Mouse (Mus musculus) left cerebral cortex, postnatal 10 days (tissue): ENCODE results near the gene Gm21964. TPM values are rescaled to one million over a fixed set of nuclear protein-coding genes. Genes with fewer than 3 reads are reported as not detected.

Source experiments
- DNase-seq, 2 experiments: peaks; one replicate each; pipeline ENCODE4 v3.0.0; 2021 to 2022; ENCODE audit warnings: low spot score in 2 of 2, mixed read lengths in 1 of 2; ENCODE audit errors: extremely low spot score in 1 of 2
- intact Hi-C: fragments of 180-260 bp; cut with DNase I; formaldehyde crosslinking; loops from one replicate; pipeline ENCODE4 v1.15.1; 2025
- total RNA-seq, 2 experiments: library from RNA; stranded (reverse); gene quantifications; 2 replicates each; pipeline ENCODE4 v1.2.3; 2021

Gm21964 gene
- not detected for total RNA-seq

DNA sequence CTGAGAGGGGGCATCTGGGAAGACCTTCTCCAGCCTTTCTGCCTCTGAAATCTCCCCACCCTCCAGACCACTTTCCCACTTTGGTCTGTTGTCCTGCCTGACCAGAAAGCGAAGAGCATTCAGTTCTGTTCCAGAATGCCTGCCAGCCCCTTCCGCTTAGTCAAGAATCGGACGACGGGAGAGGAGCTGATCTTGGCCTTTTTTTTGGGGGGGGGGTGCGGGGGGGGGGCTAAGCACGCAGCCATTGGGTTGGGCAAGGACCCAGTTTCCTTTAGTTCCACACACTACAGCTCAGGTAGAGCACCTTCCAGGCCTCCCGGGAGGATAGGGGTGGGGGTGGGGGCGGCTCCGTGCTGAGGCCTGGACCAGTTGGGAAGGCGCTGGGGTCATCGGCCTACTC, at the start of gene Gm21964:
Gene Gm21964, plus strand, starts transcription at position 301 of the 400 bp plus-strand sequence.
- intact Hi-C loops, result no loop called here
- no peak for DNase-seq

DNA sequence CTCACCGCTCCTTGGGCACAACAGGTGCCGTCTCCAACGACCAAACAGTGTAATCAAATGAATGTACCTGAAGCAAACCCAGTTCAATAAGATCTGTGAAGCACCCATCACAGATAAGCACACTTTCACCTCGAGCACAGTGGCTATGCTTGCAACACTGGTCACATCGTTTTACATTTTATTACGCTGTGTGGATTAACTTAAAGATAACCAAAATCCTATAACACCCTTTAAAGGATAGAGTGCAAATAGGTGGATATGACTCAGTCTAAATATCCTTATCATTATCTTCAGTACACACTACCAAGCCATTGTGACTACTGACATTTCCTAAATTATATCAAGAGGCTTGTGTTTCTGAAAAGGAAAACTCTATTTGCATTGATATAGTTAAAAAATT, 49.8 kb upstream of the Gm21964 start:
- intact Hi-C loops, result no loop called here
- no peak for DNase-seq

DNA sequence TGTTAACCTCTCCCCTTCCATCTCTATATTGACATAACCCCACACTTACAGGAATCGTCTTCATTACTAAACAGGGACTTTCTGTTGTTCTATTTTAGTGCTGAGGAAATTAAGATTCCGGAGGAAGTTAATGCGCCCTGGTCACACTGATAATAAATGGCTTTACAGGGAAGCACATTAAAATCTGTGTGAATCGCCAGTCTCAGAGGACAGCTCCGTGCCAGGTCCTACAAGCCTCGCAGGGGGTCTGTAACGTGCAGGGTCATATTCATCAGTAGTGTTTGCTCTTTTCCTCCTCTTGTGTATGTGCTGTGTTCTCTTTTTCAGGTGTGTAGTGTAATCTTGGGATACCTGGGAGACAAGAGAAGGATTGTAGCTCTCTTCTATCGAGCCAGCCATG, 42.8 kb upstream of the Gm21964 start:
- intact Hi-C loops, result no loop called here

DNA sequence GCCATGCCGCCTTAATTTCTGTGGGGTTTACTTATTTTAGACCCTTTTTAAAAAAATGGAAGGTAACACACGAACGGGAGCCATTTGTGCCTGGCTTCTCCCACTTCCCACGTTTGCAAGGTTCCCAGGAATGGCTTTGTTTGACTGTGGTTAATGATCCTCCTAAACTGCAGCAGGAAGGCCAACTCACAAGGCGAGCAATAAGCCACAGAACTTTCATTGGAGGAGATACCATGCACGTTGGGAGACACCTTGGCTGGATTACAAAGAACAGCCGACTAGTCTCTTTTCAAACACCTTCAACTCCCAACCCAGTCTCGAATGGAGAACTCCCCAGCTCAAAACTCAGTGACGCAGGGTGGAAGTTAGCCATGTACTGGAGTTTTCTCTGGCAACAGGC, 36.8 kb upstream of the Gm21964 start:
- DNase-seq, result no peak
- intact Hi-C loops, result no loop called here

More for the DNA sequence above, 42.8 kb upstream of the Gm21964 start:
- DNase-seq, result no peak

GRCm38 (mm10) chr8:110064606-110065365, 36.2 kb upstream of the Gm21964 start:
- DNase-seq, result no peak
- intact Hi-C loops, result no loop called here

DNA sequence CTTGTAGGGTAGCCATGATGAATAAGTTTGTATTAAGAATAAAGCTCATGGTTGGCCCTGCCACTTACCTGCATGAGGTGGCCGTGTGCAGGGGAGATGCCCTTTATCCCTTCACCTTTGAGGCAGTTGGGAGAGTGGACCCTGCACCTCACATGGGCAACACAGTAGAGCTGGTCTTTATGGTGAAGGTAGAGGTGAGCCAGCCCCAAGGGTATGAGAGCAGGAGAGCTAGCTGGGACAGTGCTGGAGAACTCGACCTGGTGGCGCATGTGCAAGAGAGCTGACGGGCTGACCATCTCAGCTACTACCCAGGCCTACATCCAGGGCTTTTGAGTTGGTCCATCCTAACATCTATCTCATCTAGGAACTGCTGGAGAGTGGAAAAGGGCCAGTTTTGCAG, 35.3 kb upstream of the Gm21964 start:
- intact Hi-C loops, result no loop called here
- no peak for DNase-seq

DNA sequence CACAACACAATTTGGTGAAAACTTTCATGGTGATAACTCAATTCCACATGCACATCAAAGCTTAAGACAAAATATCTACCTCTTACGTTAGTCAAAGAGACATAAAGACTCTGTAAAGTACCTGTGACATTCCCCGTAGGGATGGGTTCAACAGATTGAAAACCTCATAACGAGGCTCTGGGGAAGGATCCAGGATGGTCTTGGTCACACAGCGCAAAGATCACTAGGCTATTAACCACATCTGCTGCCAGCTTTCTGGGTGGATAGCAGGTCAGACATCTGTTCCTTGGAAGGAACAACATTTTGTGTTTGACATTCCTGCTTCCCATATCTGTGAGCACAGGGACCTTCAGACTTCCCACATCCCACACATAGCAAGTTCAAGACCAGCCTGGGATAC, 31.3 kb upstream of the Gm21964 start:
- intact Hi-C loops, result loop anchor here (5.0 kb wide), 1 partner anchor 57 kb away; no protein-coding TSS in a partner anchor
- DNase-seq, result no peak

DNA sequence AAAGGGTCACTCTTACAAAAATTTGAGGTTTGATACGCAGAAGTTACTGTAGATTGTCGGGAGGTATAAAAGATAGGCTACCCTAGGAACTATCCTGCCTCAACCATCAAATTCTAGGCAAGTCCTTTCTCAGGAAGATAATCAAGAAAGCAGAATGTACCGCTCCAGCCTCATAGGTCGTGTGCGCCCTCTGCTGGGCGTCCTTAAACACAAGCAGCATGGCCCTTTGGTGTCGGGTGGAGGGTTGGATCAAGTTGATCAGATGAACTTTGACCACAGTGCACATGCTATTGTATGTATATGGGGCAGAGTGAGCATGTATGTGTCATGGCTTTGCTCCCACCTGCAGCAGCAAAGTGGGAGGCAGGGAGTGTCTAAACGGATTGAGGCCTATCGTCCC, 29.4 kb upstream of the Gm21964 start:
- DNase-seq, result peak; percentile 45 to 60
- intact Hi-C loops, result loop anchor here (1.0 to 5.0 kb wide), 2 partner anchors 59 to 100 kb away; no protein-coding TSS in a partner anchor

- intact Hi-C loops, result loop anchor here (5.0 kb wide), 1 partner anchor 62 kb away; no protein-coding TSS in a partner anchor
- DNase-seq, result no peak
Measured at GRCm38 (mm10) chr8:110074496-110074895, 26.5 kb upstream of the Gm21964 start.

DNA sequence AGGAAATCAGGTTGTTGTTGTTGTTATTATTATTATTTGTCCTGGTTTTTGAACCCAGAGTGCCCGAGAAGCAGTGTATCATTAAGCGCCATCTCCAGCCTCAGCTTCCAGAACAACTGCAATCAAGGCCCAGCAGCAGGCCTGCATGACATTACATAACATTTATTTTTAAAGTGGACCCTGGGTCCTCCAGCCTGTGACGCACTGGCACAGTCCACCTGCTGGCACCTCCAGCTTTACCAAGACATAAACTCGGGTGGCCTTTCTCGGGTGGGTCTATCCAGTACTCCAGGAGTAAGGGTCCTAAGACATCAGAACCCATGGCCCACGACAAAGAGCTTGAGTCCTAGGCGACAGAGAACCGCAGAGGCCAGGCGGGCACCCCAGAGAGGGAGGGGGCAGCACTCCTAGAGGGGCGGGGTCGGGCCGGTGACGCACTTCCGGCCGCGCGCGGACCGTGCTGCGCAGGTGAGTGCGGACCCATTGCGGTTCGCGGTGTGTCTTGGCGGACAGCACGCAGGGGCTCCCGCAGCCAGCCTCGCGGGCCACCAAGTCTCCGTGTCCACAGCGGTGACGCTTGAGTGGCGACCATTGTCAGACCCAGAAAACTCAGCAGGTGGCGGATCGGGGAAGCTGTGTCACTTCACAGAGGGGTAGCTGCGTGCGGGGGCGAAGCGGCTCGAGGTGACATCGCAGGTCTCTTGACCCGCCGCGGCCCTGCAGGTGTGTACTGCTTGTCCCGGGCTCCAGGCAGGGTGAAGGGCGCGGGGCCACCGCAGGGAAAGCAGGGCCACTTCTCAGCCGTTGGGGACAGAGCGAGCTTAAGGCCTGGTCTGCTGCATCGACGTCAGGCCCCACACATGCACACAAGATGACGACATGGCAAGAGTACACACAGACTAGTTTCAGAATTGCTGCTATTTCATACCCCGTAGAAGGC, 21.5 kb upstream of the Gm21964 start, which contains the start of gene Zfp612:
Gene Zfp612, plus strand, starts transcription at position 465 of the 940 bp plus-strand sequence.
- peak; percentile 42 to 80 for DNase-seq
- intact Hi-C loops, result no loop called here

GRCm38 (mm10) chr8:110082416-110083105, 18.4 kb upstream of the Gm21964 start:
- DNase-seq, result no peak

DNA sequence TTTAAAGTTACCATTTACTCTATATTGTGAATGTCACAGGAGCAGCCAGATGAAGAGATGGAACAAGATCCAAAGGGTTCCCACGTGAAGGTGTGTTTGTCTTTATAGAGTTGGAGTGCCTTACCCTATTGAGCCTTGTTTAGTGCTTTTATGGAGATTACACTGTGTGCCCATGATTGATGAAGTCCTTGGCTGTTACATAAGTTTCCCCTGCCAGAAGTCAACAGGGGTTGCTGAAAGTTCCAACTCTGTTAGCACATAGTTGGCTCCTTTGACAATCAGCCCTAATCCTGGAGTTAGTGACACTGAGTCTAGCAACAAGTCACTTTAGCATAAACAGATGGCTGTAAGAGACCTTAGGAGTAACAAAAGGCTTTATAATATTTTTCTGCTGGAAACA, 9.1 kb upstream of the Gm21964 start:
- DNase-seq, result no peak
- intact Hi-C loops, result no loop called here

More at GRCm38 (mm10) chr8:110082416-110083105, 18.4 kb upstream of the Gm21964 start:
- intact Hi-C loops, result no loop called here

GRCm38 (mm10) chr8:110101676-110102075, 669 bp downstream of the Gm21964 start:
- no peak for DNase-seq
- intact Hi-C loops, result no loop called here

DNA sequence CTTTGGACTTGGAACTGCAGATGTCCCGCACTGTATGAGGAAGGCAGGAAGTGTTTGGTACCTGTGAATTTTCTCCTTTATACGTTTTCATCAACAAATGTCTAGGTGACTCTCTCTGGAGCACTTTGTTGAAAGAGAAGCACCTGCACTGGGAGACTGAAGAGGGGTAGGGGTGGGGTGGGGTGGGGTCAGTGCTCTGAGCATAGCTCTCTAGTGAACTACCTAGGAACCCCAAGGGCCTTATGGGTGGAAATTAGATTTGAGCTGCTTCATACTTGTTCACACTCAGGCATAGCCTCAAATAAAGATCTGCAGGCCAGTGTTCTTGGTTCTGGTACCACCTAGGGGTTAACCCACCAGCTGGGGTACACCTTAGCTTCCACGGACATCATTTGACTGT, 1.6 kb downstream of the Gm21964 start, which contains the start of gene Gm17720:
Gene Gm17720, minus strand, starts transcription at position 101 of the 400 bp plus-strand sequence.
- intact Hi-C loops, result no loop called here

DNA sequence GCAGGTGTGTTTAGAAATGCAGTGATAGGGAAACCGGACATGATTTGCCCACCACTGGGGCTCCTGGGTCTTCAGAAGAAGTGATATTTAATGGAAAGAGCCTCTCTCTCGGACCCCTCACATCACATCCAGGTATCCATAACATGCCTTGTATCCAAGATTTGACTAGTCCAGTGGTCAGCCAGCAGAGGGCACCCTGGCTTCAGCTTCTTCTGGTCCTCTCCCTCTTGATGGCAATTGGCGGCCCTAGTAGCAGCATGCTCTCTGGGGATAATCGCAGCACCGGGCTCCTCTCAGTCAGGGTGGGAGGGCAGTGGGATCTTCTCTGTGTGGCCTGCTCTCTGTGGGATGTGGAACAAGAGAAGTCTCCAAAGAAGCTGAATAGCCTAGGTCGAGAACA, 18.7 kb downstream of the Gm21964 start:
- peak in 1 of 2 experiments; percentile 51 for DNase-seq
- intact Hi-C loops, result loop anchor here (10.0 kb wide), 1 partner anchor 485 kb away; no protein-coding TSS in a partner anchor

More for the DNA sequence above, 1.6 kb downstream of the Gm21964 start, which contains the start of gene Gm17720:
- no peak for DNase-seq

DNA sequence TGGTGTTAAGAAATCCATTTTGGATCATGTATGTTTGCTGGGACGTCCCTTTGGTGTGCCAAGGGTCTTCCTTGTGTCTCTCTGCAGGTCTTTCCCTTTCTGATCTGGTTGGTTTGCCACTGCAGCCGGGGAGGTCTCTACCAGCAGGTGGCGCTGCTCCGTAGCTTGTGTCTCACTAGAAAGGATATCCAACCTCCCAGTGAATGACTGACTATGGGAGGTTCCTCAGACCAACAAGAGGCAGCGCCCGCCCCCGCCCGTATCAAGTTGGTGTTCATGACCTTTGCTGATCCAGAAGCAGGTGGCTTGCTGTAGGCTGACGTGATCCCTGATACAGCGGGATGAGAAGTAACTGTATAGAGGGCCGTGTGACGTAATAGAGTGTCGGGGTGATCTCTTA, 29.5 kb downstream of the Gm21964 start:
- peak; percentile 71 to 80 for DNase-seq
- intact Hi-C loops, result no loop called here

DNA sequence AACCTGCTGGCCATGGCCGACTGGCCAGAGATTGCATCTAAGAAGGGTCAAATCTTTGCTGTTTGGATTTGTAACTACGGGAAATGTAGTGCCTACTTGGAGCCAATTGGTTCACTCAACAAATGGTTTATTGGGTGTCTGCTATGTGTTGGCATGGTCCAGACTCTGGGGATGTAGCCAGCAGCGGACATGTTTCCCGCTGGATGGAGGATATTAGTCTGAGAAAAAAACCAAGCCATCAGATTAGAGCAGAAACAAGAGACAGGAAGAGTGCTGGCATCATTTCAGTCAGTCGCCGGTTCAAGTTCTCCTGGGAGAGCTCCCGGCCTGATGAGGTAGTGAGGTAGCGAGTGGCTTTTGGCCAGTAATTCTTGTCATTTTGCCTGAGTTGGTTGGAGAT, 33.2 kb downstream of the Gm21964 start:
- intact Hi-C loops, result no loop called here
- no peak for DNase-seq

DNA sequence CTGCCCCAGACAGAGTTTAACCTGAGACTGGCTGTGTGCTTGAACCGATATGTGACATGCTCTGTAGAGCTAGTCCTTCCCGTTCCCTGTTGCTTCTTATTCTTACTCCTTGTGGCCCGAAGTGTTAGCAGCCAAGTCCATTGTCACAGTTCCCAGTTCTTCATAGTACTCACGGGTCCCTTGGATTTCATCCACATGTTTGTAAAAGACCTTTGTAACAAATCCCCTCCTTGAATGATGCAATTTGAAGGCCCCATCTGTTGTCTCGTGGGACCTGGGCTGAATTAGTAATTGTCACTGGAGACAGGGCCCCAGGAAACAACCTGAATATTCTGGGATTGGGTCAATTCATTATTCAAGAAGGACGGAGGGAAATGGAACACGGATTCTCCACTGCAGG, 34.5 kb downstream of the Gm21964 start:
- intact Hi-C loops, result no loop called here
- no peak for DNase-seq

- intact Hi-C loops, result no loop called here
- DNase-seq, result no peak
Measured at GRCm38 (mm10) chr8:110140156-110140555, 39.1 kb downstream of the Gm21964 start.
